Mouse (Mus musculus) heart, adult 2 months (tissue): ENCODE results near the gene Lmbrd2. TPM values are rescaled to one million over a fixed set of nuclear protein-coding genes. Genes with fewer than 3 reads are reported as not detected.

Experiments
- DNase-seq, 2 experiments: peaks; one replicate each; pipeline ENCODE4 v3.0.0; 2021
- H3K27ac ChIP-seq: fragments of 200-600 bp; 2 replicates; pipeline ENCODE4 v1.8.1; 2022
- H3K27me3 ChIP-seq: fragments of 200-500 bp; 2 replicates; pipeline ENCODE4 v1.6.1; 2012; ENCODE audit warnings: mild to moderate bottlenecking, low read length, inconsistent platforms, mixed read lengths; ENCODE audit not compliant: control insufficient read depth, insufficient read depth
- H3K36me3 ChIP-seq: fragments of 200-500 bp; 2 replicates; pipeline ENCODE4 v1.6.1; 2012; ENCODE audit warnings: low read length, inconsistent platforms; ENCODE audit not compliant: control insufficient read depth, insufficient read depth
- H3K4me1 ChIP-seq: fragments of 200-500 bp; 2 replicates; pipeline ENCODE4 v1.6.1; 2011; ENCODE audit warnings: low read length; ENCODE audit not compliant: control insufficient read depth, insufficient read depth
- H3K4me3 ChIP-seq: fragments of 200-600 bp; 2 replicates; pipeline ENCODE4 v1.8.1; 2022
- H3K79me2 ChIP-seq: fragments of 200-500 bp; replicated peaks from 2 replicates; pipeline ENCODE4 v1.6.1; 2012; ENCODE audit warnings: mild to moderate bottlenecking, inconsistent platforms, low read length, moderate library complexity, mixed read lengths; ENCODE audit not compliant: control insufficient read depth, insufficient read depth
- H3K9ac ChIP-seq: fragments of 200-500 bp; 2 replicates; pipeline ENCODE4 v1.6.1; 2012; ENCODE audit warnings: low read depth, mild to moderate bottlenecking, control low read depth, inconsistent platforms, low read length, mixed read lengths
- CTCF ChIP-seq: fragments of 200-600 bp; IDR thresholded peaks from 2 replicates; pipeline ENCODE4 v1.8.1; 2022; ENCODE audit warnings: antibody characterized with exemption, mild to moderate bottlenecking, moderate library complexity
- EP300 ChIP-seq: fragments of 200-500 bp; IDR thresholded peaks from 2 replicates; pipeline ENCODE4 v1.6.1; 2011; ENCODE audit warnings: low read depth, low read length, control low read depth; ENCODE audit not compliant: insufficient read depth
- POLR2A ChIP-seq: fragments of 200-500 bp; IDR thresholded peaks from 2 replicates; pipeline ENCODE4 v1.6.1; 2011; ENCODE audit warnings: mild to moderate bottlenecking, low read depth, low read length, control low read depth; ENCODE audit not compliant: insufficient read depth
- WGBS: fragments of 180-500 bp; shearing (Covaris S2); methylation state at CpG from one replicate; pipeline ENCODE4 v1.1.7; 2018; 5-methylcytosine and 5-hydroxymethylcytosine counted together
- intact Hi-C: fragments of 180-260 bp; cut with DNase I; formaldehyde crosslinking; loops from one replicate; pipeline ENCODE4 v1.15.1; 2025
- polyA plus RNA-seq: library from polyadenylated mRNA; depleted of rRNA; stranded (reverse); fragments of >200 nt; gene quantifications from 2 replicates; pipeline ENCODE4 v1.2.3, GENCODE M21; 2012
- total RNA-seq, 2 experiments: library from RNA; stranded (reverse); gene quantifications; 2 replicates each; pipeline ENCODE4 v1.2.3; 2021

Lmbrd2 gene
- total and polyA plus RNA-seq, 3 experiments, result 5.5 to 14.0 (median 12.4) TPM

GRCm38 (mm10) chr15:9140684-9141171 lies 378 bp downstream of the Lmbrd2 start:
- intact Hi-C loops, result no loop called here
- Histone ChIP-seq H3K4me3 (peak overlapping the region; percentile 96), H3K27me3 (no peaks in the 10 kb centered on the region), H3K27ac (peak overlapping the region; percentile 84), H3K36me3 (no peaks in the 10 kb centered on the region), H3K79me2 (0 out of 2 replicates have a peak, but pooled peaks cover 1% of the 10 kb centered on the region), H3K9ac (peak overlapping the region; percentile 89), H3K4me1 (peaks cover 3% of the 10 kb centered on the region; the same call in 1 of the 2 replicates)
- WGBS, result under 1% methylated on average over 34 of the region's 37 CpGs
- no peak for DNase-seq
- no peak for TF ChIP-seq CTCF
- TF ChIP-seq EP300, result 0 out of 2 replicates have a peak, but pooled peaks have one; percentile 3

GRCm38 (mm10) chr15:9155325-9155724 lies 15.0 kb downstream of the Lmbrd2 start, which contains the start of gene Skp2:
Gene Skp2, minus strand, starts transcription at chr15:9155425.
- no peaks in the 10 kb centered on the region for H3K4me1 ChIP-seq
- H3K79me2 ChIP-seq, result no peaks in the 10 kb centered on the region
- no peak within 1 kb of the TSS for H3K4me3 ChIP-seq
- intact Hi-C loops, result no loop called here
- no peak for TF ChIP-seq CTCF
- no peak for TF ChIP-seq POLR2A
- no peak for TF ChIP-seq EP300
- H3K27me3 ChIP-seq, result no peaks in the 10 kb centered on the region
- no peak for DNase-seq
- H3K9ac ChIP-seq, result no peak within 1 kb of the TSS
- H3K27ac ChIP-seq, result no peak within 1 kb of the TSS
- peaks cover 2% of the 10 kb centered on the region; the same call in 1 of the 2 replicates for H3K36me3 ChIP-seq

- TF ChIP-seq EP300 (no peak), POLR2A (no peak), CTCF (no peak)
- no peak overlapping the region for H3K27ac ChIP-seq
- WGBS, result 73% methylated on average over 4 of the region's 4 CpGs
- DNase-seq, result no peak
- intact Hi-C loops, result no loop called here
- H3K36me3 ChIP-seq, result no peaks in the 10 kb centered on the region; the same call in 1 of the 2 replicates
- H3K79me2 ChIP-seq, result no peaks in the 10 kb centered on the region
- no peaks in the 10 kb centered on the region for H3K4me1 ChIP-seq
- no peak overlapping the region for H3K4me3 ChIP-seq
- no peaks in the 10 kb centered on the region for H3K27me3 ChIP-seq
- H3K9ac ChIP-seq, result no peak overlapping the region
Observed at GRCm38 (mm10) chr15:9162557-9163070, 22.3 kb downstream of the Lmbrd2 start.

GRCm38 (mm10) chr15:9164125-9164524 lies 23.8 kb downstream of the Lmbrd2 start:
- no peaks in the 10 kb centered on the region for H3K79me2 ChIP-seq
- 85% methylated on average over 6 of the region's 6 CpGs for WGBS
- no peak for TF ChIP-seq CTCF
- TF ChIP-seq POLR2A, result no peak
- no peak for TF ChIP-seq EP300
- H3K4me3 ChIP-seq, result no peak overlapping the region
- no peak overlapping the region for H3K9ac ChIP-seq
- no peaks in the 10 kb centered on the region for H3K4me1 ChIP-seq
- H3K27me3 ChIP-seq, result no peaks in the 10 kb centered on the region
- intact Hi-C loops, result no loop called here
- no peak overlapping the region for H3K27ac ChIP-seq
- DNase-seq, result no peak
- H3K36me3 ChIP-seq, result no peaks in the 10 kb centered on the region

- Histone ChIP-seq H3K4me1 (no peaks in the 10 kb centered on the region), H3K4me3 (no peak overlapping the region), H3K27ac (no peak overlapping the region), H3K36me3 (no peaks in the 10 kb centered on the region; the same call in 1 of the 2 replicates), H3K9ac (no peak overlapping the region), H3K79me2 (no peaks in the 10 kb centered on the region), H3K27me3 (no peaks in the 10 kb centered on the region)
- no peak for DNase-seq
- WGBS, result 93% methylated on average over 3 of the region's 3 CpGs
- intact Hi-C loops, result no loop called here
- no peak for TF ChIP-seq CTCF
- TF ChIP-seq POLR2A, result no peak
- no peak for TF ChIP-seq EP300
Observed at GRCm38 (mm10) chr15:9177038-9177437, 36.7 kb downstream of the Lmbrd2 start.

GRCm38 (mm10) chr15:9183995-9184394 lies 43.6 kb downstream of the Lmbrd2 start:
- Histone ChIP-seq H3K79me2 (no peaks in the 10 kb centered on the region), H3K9ac (no peak overlapping the region), H3K27me3 (no peaks in the 10 kb centered on the region), H3K4me3 (no peak overlapping the region), H3K36me3 (no peaks in the 10 kb centered on the region), H3K27ac (no peak overlapping the region), H3K4me1 (no peaks in the 10 kb centered on the region)
- intact Hi-C loops, result no loop called here
- 95% methylated on average over 5 of the region's 5 CpGs for WGBS
- DNase-seq, result no peak
- no peak for TF ChIP-seq POLR2A
- no peak for TF ChIP-seq CTCF
- TF ChIP-seq EP300, result no peak
